Mouse (Mus musculus): ENCODE results near the gene Ccdc33.

GRCm38 (mm10) chr9:58093776-58094175 lies 24.8 kb downstream of the Ccdc33 start:
- TF ChIP-seq CTCF (IDR thresholded peaks at IDR 0.05; ENCODE audit: insufficient read depth, low read length) (no peak), POLR2A (IDR thresholded peaks at IDR 0.05; ENCODE audit: borderline replicate concordance, extremely low read depth, low read depth, low read length) (no peak)
